Mouse (Mus musculus) right cerebral cortex, postnatal 10 days (tissue): ENCODE data around the gene AU015836.
A peak's percentile ranks its signal among the peaks of the same experiment; 100 is the strongest.
"Not testable (repeated sequence)": the region's sequence is repeated elsewhere in the genome, so short reads cannot be mapped to it uniquely, and the experiment has no call there.

Experiments
- DNase-seq, 2 experiments: peaks; one replicate each; pipeline ENCODE4 v3.0.0; 2021; ENCODE audit warnings: low spot score in 2 of 2

The AU015836 gene

GRCm38 (mm10) chrX:93968444-93968843, at the start of gene AU015836:
AU015836 (plus strand) TSS chrX:93968659.
- DNase-seq, result no peak

- no peak for DNase-seq
These were observed 49.4 kb upstream of the AU015836 start for GRCm38 (mm10) chrX:93919017-93919416.

GRCm38 (mm10) chrX:93928379-93928778, 40.1 kb upstream of the AU015836 start:
- DNase-seq, result no peak

- no peak for DNase-seq
These were observed 39.7 kb upstream of the AU015836 start for GRCm38 (mm10) chrX:93928794-93929193.

GRCm38 (mm10) chrX:93931694-93932093, 36.8 kb upstream of the AU015836 start:
- no peak for DNase-seq

- DNase-seq, result peak; percentile 31 to 40
These were observed 11.7 kb upstream of the AU015836 start for GRCm38 (mm10) chrX:93956727-93957126.

- no peak for DNase-seq
These were observed 10.0 kb upstream of the AU015836 start for GRCm38 (mm10) chrX:93958502-93958901.

GRCm38 (mm10) chrX:93980341-93980740, 11.9 kb downstream of the AU015836 start:
- no peak for DNase-seq

- no peak for DNase-seq
These were observed 13.7 kb downstream of the AU015836 start for GRCm38 (mm10) chrX:93982193-93982592.

GRCm38 (mm10) chrX:93985096-93985495, 16.6 kb downstream of the AU015836 start:
- DNase-seq, result not testable (repeated sequence)

GRCm38 (mm10) chrX:94006991-94007390, 38.5 kb downstream of the AU015836 start:
- DNase-seq, result no peak

- DNase-seq, result no peak
These were observed 41.0 kb downstream of the AU015836 start for GRCm38 (mm10) chrX:94009442-94009841.

GRCm38 (mm10) chrX:94011656-94012173, 43.3 kb downstream of the AU015836 start:
- no peak for DNase-seq

GRCm38 (mm10) chrX:94012479-94013167, 44.2 kb downstream of the AU015836 start:
- DNase-seq, result peak; percentile 22 to 23

- no peak for DNase-seq
These were observed 48.4 kb downstream of the AU015836 start for GRCm38 (mm10) chrX:94016891-94017290.

GRCm38 (mm10) chrX:94022264-94022874, 53.9 kb downstream of the AU015836 start:
- no peak for DNase-seq
